8 mouse cellular contexts compared by ENCODE assay signal in genomic region chr8:94013026-94013612, GRCm38 (mm10). TPM values are rescaled to one million over a fixed set of nuclear protein-coding genes. Genes with fewer than 3 reads are reported as not detected.
A peak's percentile ranks its signal among the peaks of the same experiment; 100 is the strongest.
DNase-seq lines count a peak whose midpoint lies in the region; ATAC-seq and TF ChIP-seq lines count a peak whose summit lies in the region.

No protein-coding gene starts in this region.

- H3K27me3 ChIP-seq in spleen, adult 2 months (ENCODE audit: control insufficient read depth, insufficient read depth, low read length): no peaks in the 10 kb centered on the region
- no peaks in the 10 kb centered on the region for H3K27me3 ChIP-seq in limb, embryonic 15.5 days

- peaks cover 11% of the 10 kb centered on the region for H3K4me1 ChIP-seq in spleen, adult 2 months (ENCODE audit: control insufficient read depth, insufficient read depth, insufficient read length)
- peaks cover 26% of the 10 kb centered on the region for H3K4me1 ChIP-seq in limb, embryonic 15.5 days

- H3K4me2 ChIP-seq in limb, embryonic 15.5 days: peak overlapping the region; percentile 95

- TF ChIP-seq CTCF in spleen, adult 2 months (IDR thresholded peaks at IDR 0.05; ENCODE audit: extremely low read depth, insufficient read depth, insufficient read length, insufficient replicate concordance): no peak

- no peak for TF ChIP-seq POLR2A in spleen, adult 2 months (IDR thresholded peaks at IDR 0.05; ENCODE audit: low read depth, low read length)

- H3K36me3 ChIP-seq in spleen, adult 2 months (ENCODE audit: control insufficient read depth, insufficient read depth, low read length): no peaks in the 10 kb centered on the region
- H3K36me3 ChIP-seq in limb, embryonic 15.5 days: no peaks in the 10 kb centered on the region

- peak overlapping the region; percentile 96 for H3K9ac ChIP-seq in limb, embryonic 15.5 days

- no peak for ATAC-seq in limb, embryonic 15.5 days (ENCODE audit: insufficient number of reproducible peaks, low FRiP score, low TSS enrichment, low read depth)

- peak overlapping the region; percentile 61 for H3K27ac ChIP-seq in spleen, adult 2 months (ENCODE audit: insufficient read depth, low read length)
- peak overlapping the region; percentile 95 for H3K27ac ChIP-seq in limb, embryonic 15.5 days

- peak overlapping the region; percentile 95 for H3K4me3 ChIP-seq in spleen, adult 2 months (ENCODE audit: extremely low read depth, insufficient read depth, insufficient read length)
- H3K4me3 ChIP-seq in limb, embryonic 15.5 days: peak overlapping the region; percentile 96

- peak; percentile 15 for DNase-seq in embryo, embryonic 10.5 days (ENCODE audit: low spot score)
- DNase-seq in embryo, embryonic 9.5 days (ENCODE audit: extremely low spot score): no peak
- no peak for DNase-seq in spleen, adult 2 months (ENCODE audit: low read depth in 1 of 2, low spot score in 2 of 2)
- no peak for DNase-seq in spleen, postnatal 14 days (ENCODE audit: low spot score in 2 of 2)
- DNase-seq in yolk sac, embryonic 10.5 days (ENCODE audit: low spot score): peak; percentile 51
- DNase-seq in right cerebral cortex, postnatal 4 days: no peak
- DNase-seq in layer of hippocampus, postnatal 25 days (ENCODE audit: extremely low spot score in 1 of 2, low spot score in 1 of 2): no peak

- no peaks in the 10 kb centered on the region for H3K9me3 ChIP-seq in limb, embryonic 15.5 days

- WGBS in spleen, adult 2 months: 37% methylated on average over 7 of the region's 7 CpGs
- 42% methylated on average over 7 of the region's 7 CpGs for WGBS in limb, embryonic 15.5 days

RNA-seq across cellular contexts. Expression of gene Amfr, which starts 0.5 kb away (rescaled TPM):
- polyA plus RNA-seq in spleen, adult 2 months (2012; rRNA removed): 70.4 and 76.9 TPM in 2 replicates
- 39.0 and 41.5 TPM in 2 replicates for polyA plus RNA-seq in limb, embryonic 15.5 days (2015; fragmentation: Nextera tagmentation; extraction: Ambion mirVana)
- total RNA-seq in layer of hippocampus, postnatal 25 days (2021): 100 to 1,000 TPM; 125 to 132 TPM

RNA-seq across cellular contexts. Expression of gene Nudt21, which starts 23.7 kb away (rescaled TPM):
- polyA plus RNA-seq in spleen, adult 2 months (2012; rRNA removed): 63.0 and 72.5 TPM in 2 replicates
- 86.4 and 88.6 TPM in 2 replicates for polyA plus RNA-seq in limb, embryonic 15.5 days (2015; fragmentation: Nextera tagmentation; extraction: Ambion mirVana)
- total RNA-seq in layer of hippocampus, postnatal 25 days (2021): 10 to 100 TPM; 49.9 to 58.5 TPM

RNA-seq across cellular contexts. Expression of gene Ogfod1, which starts 23.9 kb away (rescaled TPM):
- 4.1 and 4.3 TPM in 2 replicates for polyA plus RNA-seq in spleen, adult 2 months (2012; rRNA removed)
- polyA plus RNA-seq in limb, embryonic 15.5 days (2015; fragmentation: Nextera tagmentation; extraction: Ambion mirVana): 12.8 and 13.1 TPM in 2 replicates
- total RNA-seq in layer of hippocampus, postnatal 25 days (2021): 10 to 100 TPM; 86.5 to 98.2 TPM

Comparison
In these comparisons a context has a peak if more than half of its experiments do, and no peak if none do; other contexts are left out.
1. DNase-seq: peak in embryo, embryonic 10.5 days (single experiment) and yolk sac, embryonic 10.5 days (single experiment); none in embryo, embryonic 9.5 days (single experiment), spleen, adult 2 months (0 of 2), spleen, postnatal 14 days (0 of 2), right cerebral cortex, postnatal 4 days (single experiment) and layer of hippocampus, postnatal 25 days (0 of 2).